Mouse (Mus musculus) spleen, adult 2 months (tissue): ENCODE data around the gene Ntn5. TPM values are rescaled to one million over a fixed set of nuclear protein-coding genes. Genes with fewer than 3 reads are reported as not detected.

Experiments
- DNase-seq, 2 experiments: peaks; one replicate each; pipeline versions ENCODE4 v3.0.0 to v3.0.0-alpha.2; 2012 to 2021; ENCODE audit warnings: low spot score in 2 of 2, low read depth in 1 of 2
- H3K27ac ChIP-seq: fragments of 200-500 bp; 2 replicates; pipeline ENCODE4 v1.5.1; 2012; ENCODE audit warnings: low read length, inconsistent platforms; ENCODE audit not compliant: insufficient read depth
- H3K27me3 ChIP-seq: fragments of 200-500 bp; 2 replicates; pipeline ENCODE4 v1.6.1; 2012; ENCODE audit warnings: mild to moderate bottlenecking, moderate library complexity, low read length, inconsistent platforms; ENCODE audit not compliant: control insufficient read depth, insufficient read depth
- H3K36me3 ChIP-seq: fragments of 200-500 bp; 2 replicates; pipeline ENCODE4 v1.6.1; 2012; ENCODE audit warnings: mild to moderate bottlenecking, low read length, inconsistent platforms; ENCODE audit not compliant: control insufficient read depth, insufficient read depth
- H3K4me1 ChIP-seq: fragments of 200-500 bp; 2 replicates; pipeline ENCODE4 v1.6.1; 2011; ENCODE audit warnings: inconsistent platforms; ENCODE audit not compliant: control insufficient read depth, insufficient read depth, insufficient read length
- H3K4me3 ChIP-seq: fragments of 200-500 bp; 2 replicates; pipeline ENCODE4 v1.5.1; 2011; ENCODE audit warnings: mild to moderate bottlenecking, inconsistent platforms; ENCODE audit not compliant: insufficient read depth, insufficient read length; ENCODE audit errors: extremely low read depth
- CTCF ChIP-seq: fragments of 200-500 bp; IDR thresholded peaks from 2 replicates; pipeline ENCODE4 v1.5.1; 2011; ENCODE audit warnings: mild to moderate bottlenecking, inconsistent platforms; ENCODE audit not compliant: insufficient read depth, insufficient read length, insufficient replicate concordance; ENCODE audit errors: extremely low read depth
- POLR2A ChIP-seq: fragments of 200-500 bp; IDR thresholded peaks from 2 replicates; pipeline ENCODE4 v1.6.1; 2011; ENCODE audit warnings: low read depth, low read length, inconsistent platforms
- WGBS: fragments of 180-500 bp; shearing (Covaris S2); methylation state at CpG from one replicate; pipeline ENCODE4 v1.1.7; 2018; 5-methylcytosine and 5-hydroxymethylcytosine counted together
- polyA plus RNA-seq: library from polyadenylated mRNA; depleted of rRNA; stranded (reverse); fragments of >200 nt; gene quantifications from 2 replicates; pipeline ENCODE4 v1.2.3, GENCODE M21; 2012

Ntn5 gene
- polyA plus RNA-seq, 1 experiment: 2.2 TPM

GRCm38 (mm10) chr7:45717918-45718297, 34.1 kb downstream of the Ntn5 start, which contains the start of gene Sphk2:
TSS of gene Sphk2 (minus strand) at chr7:45718002.
- Histone ChIP-seq H3K27ac (peak within 1 kb of the TSS; percentile 93), H3K27me3 (no peaks in the 10 kb centered on the region), H3K36me3 (peaks cover 24% of the 10 kb centered on the region), H3K4me1 (peaks cover 5% of the 10 kb centered on the region; the same call in 1 of the 2 replicates), H3K4me3 (peak within 1 kb of the TSS; percentile 90)
- DNase-seq: peak; percentile 94 to 97
- no peak for TF ChIP-seq CTCF
- peak; percentile 97 for TF ChIP-seq POLR2A
- under 1% methylated on average over 41 of the region's 41 CpGs for WGBS

GRCm38 (mm10) chr7:45718331-45718730, 34.5 kb downstream of the Ntn5 start:
- H3K27ac ChIP-seq: peak overlapping the region; percentile 82
- DNase-seq: no peak
- WGBS: under 1% methylated on average over 20 of the region's 20 CpGs
- no peak for TF ChIP-seq POLR2A
- TF ChIP-seq CTCF: no peak
- peaks cover 20% of the 10 kb centered on the region for H3K36me3 ChIP-seq
- no peaks in the 10 kb centered on the region for H3K27me3 ChIP-seq
- peaks cover 5% of the 10 kb centered on the region; the same call in 1 of the 2 replicates for H3K4me1 ChIP-seq
- peak overlapping the region; percentile 90 for H3K4me3 ChIP-seq

DNA sequence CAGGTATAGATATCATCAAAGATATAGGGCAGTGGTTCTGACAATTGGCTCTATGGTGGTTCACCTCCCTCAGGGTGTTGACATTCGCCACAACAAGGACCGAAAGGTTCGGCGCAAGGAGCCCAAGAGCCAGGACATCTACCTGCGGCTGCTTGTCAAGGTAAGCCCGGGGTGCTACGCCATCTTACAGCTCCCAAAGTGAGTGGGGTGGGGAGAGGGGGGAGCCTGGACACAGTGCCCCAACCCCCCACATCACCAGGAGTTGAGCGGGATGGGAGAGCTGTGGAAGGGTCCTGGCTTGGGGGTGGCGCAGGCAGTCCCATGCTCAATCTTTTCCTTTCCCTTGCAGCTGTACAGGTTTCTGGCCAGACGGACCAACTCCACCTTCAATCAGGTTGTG, 35.4 kb downstream of the Ntn5 start:
- WGBS: 90% methylated on average over 10 of the region's 10 CpGs
- H3K4me3 ChIP-seq: no peak overlapping the region

DNA sequence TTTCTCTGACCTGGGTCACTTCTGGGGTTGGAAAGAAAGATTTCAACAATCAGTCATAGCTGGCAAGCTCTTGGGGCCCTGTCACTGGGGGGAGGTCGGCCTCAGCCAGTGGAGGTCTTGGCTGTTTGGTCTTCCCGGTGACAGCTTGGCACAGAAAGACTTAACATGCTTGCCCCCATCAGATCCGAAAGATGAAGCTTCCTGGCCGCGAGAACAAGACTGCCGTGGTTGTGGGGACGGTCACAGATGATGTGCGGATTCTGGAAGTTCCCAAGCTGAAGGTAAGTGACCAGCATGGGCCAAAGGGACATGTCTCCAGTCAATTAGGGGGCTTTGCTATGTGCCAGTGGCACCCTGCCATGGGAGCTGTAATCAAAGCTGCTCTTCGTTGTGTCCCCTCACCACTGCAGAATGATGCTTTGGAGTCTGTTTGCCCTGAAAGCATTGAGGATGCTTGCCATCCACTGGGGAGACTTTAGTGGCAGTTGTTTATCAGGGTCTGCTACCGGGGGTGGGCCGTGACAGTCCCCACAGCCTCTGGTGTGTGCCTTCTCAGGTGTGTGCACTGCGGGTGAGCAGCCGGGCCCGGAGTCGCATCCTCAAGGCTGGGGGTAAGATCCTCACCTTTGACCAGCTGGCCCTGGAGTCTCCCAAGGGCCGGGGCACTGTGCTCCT, 36.1 kb downstream of the Ntn5 start:
- 92% methylated on average over 16 of the region's 16 CpGs for WGBS
- Histone ChIP-seq H3K4me3 (no peak overlapping the region), H3K27ac (no peak overlapping the region), H3K27me3 (no peaks in the 10 kb centered on the region), H3K36me3 (peaks cover 24% of the 10 kb centered on the region), H3K4me1 (peaks cover 5% of the 10 kb centered on the region; the same call in 1 of the 2 replicates)
- no peak for TF ChIP-seq CTCF
- TF ChIP-seq POLR2A: no peak
- no peak for DNase-seq

More for the DNA sequence above, 35.4 kb downstream of the Ntn5 start:
- peaks cover 5% of the 10 kb centered on the region; the same call in 1 of the 2 replicates for H3K4me1 ChIP-seq
- no peak overlapping the region for H3K27ac ChIP-seq
- peaks cover 24% of the 10 kb centered on the region for H3K36me3 ChIP-seq
- no peak for DNase-seq
- no peaks in the 10 kb centered on the region for H3K27me3 ChIP-seq
- TF ChIP-seq CTCF (no peak), POLR2A (no peak)

- DNase-seq: no peak
- H3K27me3 ChIP-seq: no peaks in the 10 kb centered on the region
- no peak for TF ChIP-seq CTCF
- TF ChIP-seq POLR2A: no peak
- H3K4me1 ChIP-seq: peaks cover 2% of the 10 kb centered on the region; the same call in 1 of the 2 replicates
- H3K36me3 ChIP-seq: peaks cover 26% of the 10 kb centered on the region
- WGBS: 88% methylated on average over 14 of the region's 14 CpGs
- no peak within 1 kb of the TSS for H3K4me3 ChIP-seq
- H3K27ac ChIP-seq: no peak within 1 kb of the TSS
Measured at GRCm38 (mm10) chr7:45720413-45721233, 36.8 kb downstream of the Ntn5 start, which contains the start of gene Fam83e. TSS of gene Fam83e (plus strand) at chr7:45721212.

DNA sequence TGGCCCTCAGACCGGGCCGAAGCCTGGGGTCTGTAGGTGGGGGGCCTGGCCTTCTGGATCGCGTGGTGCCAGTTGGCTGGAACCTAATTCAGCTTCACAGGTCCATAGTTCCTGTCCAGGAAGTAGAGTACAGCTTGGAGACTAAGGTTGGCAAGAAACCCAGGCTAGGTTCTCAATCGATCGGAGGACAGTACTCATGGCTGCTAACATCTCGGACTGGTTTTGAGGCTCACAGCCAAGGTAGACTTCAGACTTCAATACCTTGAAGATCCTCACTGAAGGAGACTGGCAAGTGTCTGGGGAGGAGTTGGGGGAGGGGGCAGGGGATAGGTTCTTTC, 37.4 kb downstream of the Ntn5 start:
- H3K4me1 ChIP-seq: no peaks in the 10 kb centered on the region; the same call in 1 of the 2 replicates
- no peak for DNase-seq
- no peak overlapping the region for H3K4me3 ChIP-seq
- WGBS: 89% methylated on average over 7 of the region's 7 CpGs
- no peak overlapping the region for H3K27ac ChIP-seq
- TF ChIP-seq CTCF (no peak), POLR2A (no peak)
- no peaks in the 10 kb centered on the region for H3K27me3 ChIP-seq
- H3K36me3 ChIP-seq: peaks cover 26% of the 10 kb centered on the region
